ENCODE assay signal across 9 mouse cellular contexts in genomic region chr7:82625342-82625741, GRCm38 (mm10). TPM values are rescaled to one million over a fixed set of nuclear protein-coding genes. Genes with fewer than 3 reads are reported as not detected.
DNase-seq lines count a peak whose midpoint lies in the region; ATAC-seq and TF ChIP-seq lines count a peak whose summit lies in the region.
"Had no signal": no experiment of that assay in that cellular context is flagged by ENCODE, and none has a peak within 500 bp of the region (broad histone marks: within the 10 kb centered on the region; RNA-seq: fewer than 3 reads in every experiment).

No protein-coding gene starts in this region.

- H3K9ac ChIP-seq in kidney, postnatal 0 days (ENCODE audit: low read depth, low read length): no peak overlapping the region

- no peak overlapping the region for H3K4me2 ChIP-seq in kidney, postnatal 0 days (ENCODE audit: low read length)

- H3K9me3 ChIP-seq in kidney, postnatal 0 days (replicated peaks; ENCODE audit: low read length): no peaks in the 10 kb centered on the region

- no peak overlapping the region for H3K27ac ChIP-seq in gastrocnemius, adult 2 months
- no peak overlapping the region for H3K27ac ChIP-seq in kidney, postnatal 0 days

- intact Hi-C loops in gastrocnemius, adult 2 months (cut with DNase I): no loop called here

- H3K4me3 ChIP-seq in gastrocnemius, adult 2 months: no peak overlapping the region
- no peak overlapping the region for H3K4me3 ChIP-seq in kidney, postnatal 0 days (replicated peaks; ENCODE audit: low read depth, low read length)

- no peak for TF ChIP-seq CTCF in gastrocnemius, adult 2 months (IDR thresholded peaks at IDR 0.05)
- no peak for TF ChIP-seq CTCF in kidney, postnatal 0 days (IDR thresholded peaks at IDR 0.05; ENCODE audit: low read depth)

- WGBS in kidney, postnatal 0 days: 14% methylated on average over 7 of the region's 7 CpGs

- peak; percentile 39 for DNase-seq in gastrocnemius, adult 2 months
- no peak for DNase-seq in gastrocnemius, adult 8-10 months (ENCODE audit: low spot score in 2 of 2)
- DNase-seq in 3134 (ENCODE audit: extremely low read depth, insufficient read length, low spot score): peak; percentile 9
- DNase-seq in adrenal gland, postnatal 25 days: peak; percentile 68
- peak; percentile 71 for DNase-seq in kidney, postnatal 0 days (ENCODE audit: low spot score)
- peak; percentile 50 for DNase-seq in retina, postnatal 1 day
- DNase-seq in layer of hippocampus, adult 8-10 months (ENCODE audit: low spot score in 2 of 2): no peak
- DNase-seq in frontal cortex, postnatal 36 days (ENCODE audit: low spot score in 2 of 2): no peak

- H3K27me3 ChIP-seq in kidney, postnatal 0 days (ENCODE audit: insufficient read depth, low read length): no peaks in the 10 kb centered on the region

- peak; percentile 33; the same call in 1 of the 2 replicates for ATAC-seq in kidney, postnatal 0 days (replicated peaks; ENCODE audit: low FRiP score, low read depth)
- ATAC-seq: Patski had no signal

- H3K36me3 ChIP-seq in kidney, postnatal 0 days (ENCODE audit: insufficient read depth, low read length): no peaks in the 10 kb centered on the region

- H3K4me1 ChIP-seq in kidney, postnatal 0 days (replicated peaks; ENCODE audit: insufficient read depth, low read length): no peaks in the 10 kb centered on the region

RNA-seq across cellular contexts. Expression of gene Saxo2, which starts 23.0 kb away (rescaled TPM):
- total RNA-seq in gastrocnemius, adult 2 months (2021): 1 to 10 TPM; 2.5 to 3.7 TPM
- 1 to 10 TPM; 3.4 to 4.6 (median 4.2) TPM for total RNA-seq in gastrocnemius, adult 8-10 months (2022)
- 0.81 and 2.6 TPM in 2 replicates for total RNA-seq in adrenal gland, postnatal 25 days (2021)
- polyA plus RNA-seq in kidney, postnatal 0 days (2015; fragmentation: Nextera tagmentation; extraction: Ambion mirVana): 6.8 and 8.0 TPM in 2 replicates
- 10 to 100 TPM in 2 of 4 experiments, 1 to 10 TPM in 2; 6.5 to 10.3 (median 9.4) TPM for total RNA-seq in layer of hippocampus, adult 8-10 months (2022)

RNA-seq across cellular contexts. Expression of gene Efl1, which starts 23.1 kb away (rescaled TPM):
- 1 to 10 TPM; 6.5 to 8.6 TPM for total RNA-seq in gastrocnemius, adult 2 months (2021)
- total RNA-seq in gastrocnemius, adult 8-10 months (2022): 10 to 100 TPM in 1 of 4 experiments, 1 to 10 TPM in 3; 7.4 to 10.8 (median 8.5) TPM
- 17.5 and 22.4 TPM in 2 replicates for total RNA-seq in adrenal gland, postnatal 25 days (2021)
- polyA plus RNA-seq in kidney, postnatal 0 days (2015; fragmentation: Nextera tagmentation; extraction: Ambion mirVana): 15.9 and 16.8 TPM in 2 replicates
- 10 to 100 TPM; 18.1 to 25.6 (median 19.1) TPM for total RNA-seq in layer of hippocampus, adult 8-10 months (2022)

Comparison
In these comparisons a context has a peak if more than half of its experiments do, and no peak if none do; other contexts are left out.
1. DNase-seq: peak in gastrocnemius, adult 2 months (single experiment), 3134 (single experiment), adrenal gland, postnatal 25 days (single experiment), kidney, postnatal 0 days (single experiment) and retina, postnatal 1 day (single experiment); none in gastrocnemius, adult 8-10 months (0 of 2), layer of hippocampus, adult 8-10 months (0 of 2) and frontal cortex, postnatal 36 days (0 of 2).